Mouse (Mus musculus): ENCODE data around the gene Cacna2d2. TPM values are rescaled to one million over a fixed set of nuclear protein-coding genes. Genes with fewer than 3 reads are reported as not detected.

Gene Cacna2d2
- polyA plus RNA-seq, 1 experiment from 2014 or later: 7.9 TPM

DNA sequence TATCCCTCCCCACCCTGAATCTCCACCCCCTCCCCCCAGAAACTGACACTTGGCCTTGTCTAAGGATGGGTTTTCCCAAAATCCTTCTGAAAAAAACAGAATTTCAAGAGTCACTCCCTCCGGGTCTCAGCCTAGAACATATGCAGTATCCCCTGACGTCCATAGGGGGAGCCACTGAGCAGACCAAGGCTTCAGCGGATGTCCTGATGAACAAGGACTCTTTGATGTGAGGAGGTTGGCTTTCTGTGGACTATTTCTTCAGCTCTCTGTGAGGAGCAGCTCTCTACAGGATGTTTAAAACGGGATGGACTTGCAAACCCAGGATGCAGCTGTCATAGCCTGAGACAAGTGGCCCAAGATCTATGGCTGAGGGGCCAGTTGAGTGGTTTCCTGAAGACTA lies 53.1 kb downstream of the Cacna2d2 start:
- Histone ChIP-seq H3K4me3 (replicated peaks; ENCODE audit: low read depth, low read length) (no peak overlapping the region), H3K4me2 (ENCODE audit: low read length) (no peak overlapping the region), H3K9ac (replicated peaks; ENCODE audit: low read length) (no peak overlapping the region), H3K27ac (replicated peaks; ENCODE audit: low read depth, low read length) (peak overlapping the region; percentile 55; the same call in 1 of the 2 replicates), H3K9me3 (ENCODE audit: control insufficient read depth, low read length) (no peaks in the 10 kb centered on the region), H3K4me1 (ENCODE audit: control insufficient read depth, insufficient read depth, low read length) (peaks cover 15% of the 10 kb centered on the region; the same call in 1 of the 2 replicates), H3K36me3 (ENCODE audit: control insufficient read depth, insufficient read depth, low read length) (no peaks in the 10 kb centered on the region), H3K27me3 (ENCODE audit: control insufficient read depth, insufficient read depth, low read length) (no peaks in the 10 kb centered on the region)
- ATAC-seq (ENCODE audit: low FRiP score, low TSS enrichment) (no peak), DNase-seq (no peak)
- 29% methylated on average over 4 of the region's 4 CpGs for WGBS

DNA sequence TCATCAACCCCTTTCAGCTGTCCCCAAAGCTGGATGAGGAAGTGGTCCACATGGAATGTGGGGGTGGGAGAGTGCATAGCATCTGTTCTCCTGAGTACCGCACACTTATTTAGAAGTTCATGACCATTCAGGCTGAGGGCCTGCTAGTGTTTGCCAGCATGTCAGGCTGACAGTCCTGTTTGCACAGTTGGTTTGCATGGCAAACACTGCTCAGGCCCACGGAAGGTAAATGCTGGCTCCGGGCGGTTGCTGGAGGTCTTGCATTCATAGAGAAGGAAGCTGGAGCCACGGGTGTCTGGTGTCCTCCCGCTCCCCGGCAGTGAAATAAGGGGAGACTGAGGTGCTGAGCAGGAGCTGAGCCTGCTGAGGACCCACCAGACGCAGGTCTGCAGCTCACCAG lies 53.7 kb downstream of the Cacna2d2 start:
- peak overlapping the region; percentile 49; the same call in 1 of the 2 replicates for H3K27ac ChIP-seq (replicated peaks; ENCODE audit: low read depth, low read length)
- no peaks in the 10 kb centered on the region for H3K9me3 ChIP-seq (ENCODE audit: control insufficient read depth, low read length)
- no peak overlapping the region for H3K4me2 ChIP-seq (ENCODE audit: low read length)
- H3K36me3 ChIP-seq (ENCODE audit: control insufficient read depth, insufficient read depth, low read length): no peaks in the 10 kb centered on the region
- H3K27me3 ChIP-seq (ENCODE audit: control insufficient read depth, insufficient read depth, low read length): no peaks in the 10 kb centered on the region
- DNase-seq (no peak), ATAC-seq (ENCODE audit: low FRiP score, low TSS enrichment) (no peak)
- H3K9ac ChIP-seq (replicated peaks; ENCODE audit: low read length): no peak overlapping the region
- H3K4me3 ChIP-seq (replicated peaks; ENCODE audit: low read depth, low read length): no peak overlapping the region
- H3K4me1 ChIP-seq (ENCODE audit: control insufficient read depth, insufficient read depth, low read length): peaks cover 15% of the 10 kb centered on the region; the same call in 1 of the 2 replicates
- WGBS: 83% methylated on average over 8 of the region's 8 CpGs

DNA sequence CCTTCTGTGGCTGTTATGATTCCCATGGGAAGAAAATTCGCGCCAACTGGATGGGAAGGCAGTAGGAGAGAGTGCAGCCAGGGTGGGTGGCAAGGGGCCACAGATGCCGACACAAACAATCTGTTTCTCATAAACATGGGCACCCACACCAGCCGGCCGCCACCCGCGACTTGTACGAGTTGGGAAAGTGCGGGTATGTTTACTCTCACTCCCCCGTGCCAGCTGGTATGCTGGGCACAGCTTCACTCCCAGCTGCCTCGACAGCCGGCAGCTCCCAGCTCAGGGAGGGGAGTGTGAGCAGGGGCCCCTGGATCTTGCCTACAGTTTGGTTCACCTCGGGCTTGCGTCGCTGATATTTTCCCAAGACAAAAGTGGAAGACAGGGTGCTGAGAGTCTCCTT lies 57.3 kb downstream of the Cacna2d2 start:
- DNase-seq (no peak), ATAC-seq (ENCODE audit: low FRiP score, low TSS enrichment) (no peak)
- no peak overlapping the region for H3K27ac ChIP-seq (replicated peaks; ENCODE audit: low read depth, low read length)
- H3K4me2 ChIP-seq (ENCODE audit: low read length): no peak overlapping the region
- 70% methylated on average over 15 of the region's 15 CpGs for WGBS
- H3K36me3 ChIP-seq (ENCODE audit: control insufficient read depth, insufficient read depth, low read length): no peaks in the 10 kb centered on the region
- H3K4me3 ChIP-seq (replicated peaks; ENCODE audit: low read depth, low read length): no peak overlapping the region
- H3K4me1 ChIP-seq (ENCODE audit: control insufficient read depth, insufficient read depth, low read length): peaks cover 8% of the 10 kb centered on the region; the same call in 1 of the 2 replicates
- H3K9me3 ChIP-seq (ENCODE audit: control insufficient read depth, low read length): no peaks in the 10 kb centered on the region
- no peak overlapping the region for H3K9ac ChIP-seq (replicated peaks; ENCODE audit: low read length)
- no peaks in the 10 kb centered on the region for H3K27me3 ChIP-seq (ENCODE audit: control insufficient read depth, insufficient read depth, low read length)

DNA sequence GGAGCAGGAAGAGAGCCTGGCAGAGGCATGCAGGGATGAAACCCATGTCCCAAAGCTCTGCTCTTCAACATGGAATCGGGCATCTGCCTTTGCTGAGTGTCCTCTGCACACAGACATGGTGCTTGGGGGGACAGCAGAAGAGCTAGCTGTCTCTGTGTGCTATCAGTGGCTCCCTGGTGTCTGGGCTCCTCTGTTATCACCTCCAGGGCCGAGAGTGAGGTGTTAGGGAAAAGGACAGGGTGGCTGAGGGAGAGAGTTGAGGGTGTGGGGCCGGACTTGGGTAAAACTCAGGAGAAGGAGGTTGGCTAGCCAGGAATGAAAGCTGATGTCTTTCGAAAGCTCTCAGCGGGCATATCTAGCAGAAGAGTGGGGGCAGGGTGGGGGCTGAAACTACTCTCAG lies 63.5 kb downstream of the Cacna2d2 start:
- Histone ChIP-seq H3K9ac (replicated peaks; ENCODE audit: low read length) (no peak overlapping the region), H3K4me1 (ENCODE audit: control insufficient read depth, insufficient read depth, low read length) (peaks cover 25% of the 10 kb centered on the region), H3K27ac (replicated peaks; ENCODE audit: low read depth, low read length) (peak overlapping the region; percentile 81; the same call in 1 of the 2 replicates), H3K36me3 (ENCODE audit: control insufficient read depth, insufficient read depth, low read length) (no peaks in the 10 kb centered on the region), H3K27me3 (ENCODE audit: control insufficient read depth, insufficient read depth, low read length) (no peaks in the 10 kb centered on the region), H3K9me3 (ENCODE audit: control insufficient read depth, low read length) (no peaks in the 10 kb centered on the region), H3K4me3 (replicated peaks; ENCODE audit: low read depth, low read length) (no peak overlapping the region), H3K4me2 (ENCODE audit: low read length) (no peak overlapping the region)
- 82% methylated on average over 5 of the region's 5 CpGs for WGBS
- ATAC-seq (ENCODE audit: low FRiP score, low TSS enrichment) (no peak), DNase-seq (no peak)

DNA sequence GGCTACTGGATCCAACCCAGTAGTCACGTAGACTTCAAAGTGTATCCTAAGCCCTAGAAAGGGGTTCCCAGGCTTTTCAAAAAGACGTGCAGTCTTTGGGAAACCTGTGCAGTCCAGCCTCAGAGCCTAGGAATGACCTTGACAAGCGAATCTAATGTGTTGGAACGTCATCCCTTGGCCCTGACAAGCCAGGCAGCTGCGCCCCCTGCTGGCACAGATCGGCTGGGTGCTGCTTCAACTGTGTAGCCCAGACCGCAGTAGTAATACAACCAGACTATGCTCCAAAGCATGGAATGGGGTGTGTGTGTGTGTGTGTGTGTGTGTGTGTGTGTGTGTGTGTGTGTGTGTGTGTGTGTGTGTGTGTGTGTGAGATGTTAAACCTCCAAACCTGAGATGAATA lies 64.1 kb downstream of the Cacna2d2 start:
- H3K4me2 ChIP-seq (ENCODE audit: low read length): peak overlapping the region; percentile 18; the same call in 1 of the 2 replicates
- DNase-seq: peak; percentile 94
- no peaks in the 10 kb centered on the region for H3K9me3 ChIP-seq (ENCODE audit: control insufficient read depth, low read length)
- peak; percentile 74; the same call in 1 of the 2 replicates for ATAC-seq (ENCODE audit: low FRiP score, low TSS enrichment)
- WGBS: 6% methylated on average over 7 of the region's 7 CpGs
- no peak overlapping the region for H3K4me3 ChIP-seq (replicated peaks; ENCODE audit: low read depth, low read length)
- H3K36me3 ChIP-seq (ENCODE audit: control insufficient read depth, insufficient read depth, low read length): no peaks in the 10 kb centered on the region
- H3K27ac ChIP-seq (replicated peaks; ENCODE audit: low read depth, low read length): peak overlapping the region; percentile 81
- no peaks in the 10 kb centered on the region for H3K27me3 ChIP-seq (ENCODE audit: control insufficient read depth, insufficient read depth, low read length)
- peak overlapping the region; percentile 42 for H3K9ac ChIP-seq (replicated peaks; ENCODE audit: low read length)
- peaks cover 25% of the 10 kb centered on the region for H3K4me1 ChIP-seq (ENCODE audit: control insufficient read depth, insufficient read depth, low read length)

DNA sequence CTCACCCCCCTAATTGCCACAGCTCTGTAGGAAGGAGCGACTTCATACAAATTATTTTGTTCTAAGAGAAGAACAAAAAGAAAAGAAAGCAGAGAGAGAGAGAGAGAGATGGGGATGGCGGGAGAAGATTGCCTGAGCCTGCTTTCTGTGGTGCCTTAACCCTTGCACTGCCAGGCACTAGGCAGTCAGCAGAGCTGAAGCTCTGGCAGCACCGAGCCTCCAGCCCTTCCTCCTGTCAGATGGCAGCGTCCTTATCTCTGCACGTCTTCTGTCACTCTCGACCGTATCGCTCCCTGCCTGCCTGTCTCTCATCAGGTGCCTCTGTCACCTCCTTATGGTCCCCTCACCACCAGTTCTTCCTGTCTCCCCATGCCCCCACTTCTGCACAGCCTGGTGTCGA lies 64.7 kb downstream of the Cacna2d2 start:
- Histone ChIP-seq H3K9ac (replicated peaks; ENCODE audit: low read length) (peak overlapping the region; percentile 42), H3K4me3 (replicated peaks; ENCODE audit: low read depth, low read length) (no peak overlapping the region), H3K4me2 (ENCODE audit: low read length) (peak overlapping the region; percentile 18), H3K27ac (replicated peaks; ENCODE audit: low read depth, low read length) (peak overlapping the region; percentile 81), H3K36me3 (ENCODE audit: control insufficient read depth, insufficient read depth, low read length) (no peaks in the 10 kb centered on the region), H3K4me1 (ENCODE audit: control insufficient read depth, insufficient read depth, low read length) (peaks cover 25% of the 10 kb centered on the region), H3K27me3 (ENCODE audit: control insufficient read depth, insufficient read depth, low read length) (no peaks in the 10 kb centered on the region), H3K9me3 (ENCODE audit: control insufficient read depth, low read length) (no peaks in the 10 kb centered on the region)
- DNase-seq: peak; percentile 70
- WGBS: 27% methylated on average over 9 of the region's 9 CpGs
- no peak for ATAC-seq (ENCODE audit: low FRiP score, low TSS enrichment)

DNA sequence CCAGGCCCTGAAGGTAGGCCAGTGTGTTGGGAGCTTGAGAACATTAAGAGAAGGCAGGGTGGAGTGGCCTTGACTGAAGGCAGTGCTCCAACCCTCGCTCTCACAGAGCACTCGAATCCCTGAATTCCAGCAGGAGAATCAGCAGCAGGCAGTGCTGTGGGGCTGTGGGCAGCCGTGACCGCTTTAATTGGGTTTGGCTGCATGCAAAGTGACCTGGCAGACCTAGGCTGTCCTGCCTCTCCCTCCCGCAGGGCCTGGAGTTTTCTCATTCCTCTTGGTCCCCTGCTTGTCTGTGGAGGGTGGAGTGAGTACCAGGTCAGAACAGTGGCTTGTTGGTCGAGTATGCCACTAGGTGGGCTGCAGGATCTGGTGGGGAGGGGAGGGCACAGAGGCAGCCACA lies 66.2 kb downstream of the Cacna2d2 start:
- Histone ChIP-seq H3K27me3 (ENCODE audit: control insufficient read depth, insufficient read depth, low read length) (no peaks in the 10 kb centered on the region), H3K9me3 (ENCODE audit: control insufficient read depth, low read length) (no peaks in the 10 kb centered on the region), H3K4me2 (ENCODE audit: low read length) (no peak overlapping the region), H3K36me3 (ENCODE audit: control insufficient read depth, insufficient read depth, low read length) (no peaks in the 10 kb centered on the region), H3K27ac (replicated peaks; ENCODE audit: low read depth, low read length) (0 out of 2 replicates have a peak overlapping the region, but pooled peaks have one; percentile 9), H3K4me1 (ENCODE audit: control insufficient read depth, insufficient read depth, low read length) (peaks cover 37% of the 10 kb centered on the region), H3K9ac (replicated peaks; ENCODE audit: low read length) (no peak overlapping the region), H3K4me3 (replicated peaks; ENCODE audit: low read depth, low read length) (no peak overlapping the region)
- WGBS: 11% methylated on average over 6 of the region's 6 CpGs
- no peak for ATAC-seq (ENCODE audit: low FRiP score, low TSS enrichment)
- peak; percentile 50 for DNase-seq

DNA sequence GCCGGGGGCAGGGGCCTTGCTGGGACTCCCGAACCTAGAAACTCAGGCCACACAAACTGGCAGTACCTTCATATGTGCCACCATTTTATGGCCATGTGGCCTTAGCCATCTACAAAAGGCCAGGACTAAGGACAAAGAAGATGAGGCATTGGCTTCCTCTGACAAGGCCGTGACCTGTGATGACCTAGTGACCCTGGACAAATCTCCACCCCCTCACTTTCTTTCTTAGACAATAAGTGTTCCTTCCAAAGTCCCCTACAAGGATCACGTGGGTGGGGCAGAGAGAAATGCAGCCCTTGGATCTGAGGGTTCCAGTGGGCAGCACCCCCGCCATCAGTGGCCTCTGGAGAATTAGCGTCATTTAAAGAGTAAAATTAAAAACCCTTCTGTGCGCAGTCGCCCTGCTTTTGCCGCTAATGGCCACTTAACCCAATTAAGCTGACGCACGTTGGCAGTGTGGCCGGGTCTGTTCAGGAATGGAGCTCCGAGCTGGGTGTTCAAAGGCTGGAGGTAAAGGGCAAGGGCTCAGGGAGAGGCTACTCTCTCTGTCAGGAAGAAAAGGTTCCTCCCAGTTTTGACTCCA lies 69.9 kb downstream of the Cacna2d2 start:
- Histone ChIP-seq H3K4me3 (replicated peaks; ENCODE audit: low read depth, low read length) (no peak overlapping the region), H3K4me1 (ENCODE audit: control insufficient read depth, insufficient read depth, low read length) (peaks cover 32% of the 10 kb centered on the region), H3K9me3 (ENCODE audit: control insufficient read depth, low read length) (no peaks in the 10 kb centered on the region), H3K36me3 (ENCODE audit: control insufficient read depth, insufficient read depth, low read length) (no peaks in the 10 kb centered on the region), H3K4me2 (ENCODE audit: low read length) (no peak overlapping the region), H3K27ac (replicated peaks; ENCODE audit: low read depth, low read length) (no peak overlapping the region), H3K27me3 (ENCODE audit: control insufficient read depth, insufficient read depth, low read length) (no peaks in the 10 kb centered on the region), H3K9ac (replicated peaks; ENCODE audit: low read length) (no peak overlapping the region)
- WGBS: 34% methylated on average over 13 of the region's 13 CpGs
- no peak for ATAC-seq (ENCODE audit: low FRiP score, low TSS enrichment)
- no peak for DNase-seq

DNA sequence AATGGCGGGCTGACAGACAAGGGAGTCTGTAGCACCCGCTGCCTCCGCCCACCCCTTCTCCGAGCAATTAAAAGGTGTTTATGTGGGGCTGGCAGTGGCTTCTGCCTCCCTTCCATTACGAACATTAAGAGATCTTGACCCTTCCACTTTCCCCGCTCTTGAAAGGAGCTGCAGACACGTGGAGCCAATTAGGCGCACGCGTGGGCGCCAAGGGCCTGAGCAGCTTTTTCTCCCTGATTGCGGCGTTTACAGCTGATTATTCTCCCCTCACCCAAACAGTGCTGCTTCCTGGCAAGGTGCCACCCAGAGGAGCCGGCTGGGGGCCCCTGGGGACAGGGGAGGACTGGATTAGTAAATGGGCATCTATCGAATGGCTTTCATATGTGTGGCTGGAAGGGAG lies 71.0 kb downstream of the Cacna2d2 start:
- WGBS: 58% methylated on average over 15 of the region's 15 CpGs
- Histone ChIP-seq H3K4me3 (replicated peaks; ENCODE audit: low read depth, low read length) (no peak overlapping the region), H3K9ac (replicated peaks; ENCODE audit: low read length) (no peak overlapping the region), H3K27ac (replicated peaks; ENCODE audit: low read depth, low read length) (peak overlapping the region; percentile 14), H3K27me3 (ENCODE audit: control insufficient read depth, insufficient read depth, low read length) (no peaks in the 10 kb centered on the region), H3K4me1 (ENCODE audit: control insufficient read depth, insufficient read depth, low read length) (peaks cover 21% of the 10 kb centered on the region), H3K4me2 (ENCODE audit: low read length) (no peak overlapping the region), H3K36me3 (ENCODE audit: control insufficient read depth, insufficient read depth, low read length) (no peaks in the 10 kb centered on the region), H3K9me3 (ENCODE audit: control insufficient read depth, low read length) (no peaks in the 10 kb centered on the region)
- DNase-seq (peak; percentile 65), ATAC-seq (ENCODE audit: low FRiP score, low TSS enrichment) (no peak)
